Mouse (Mus musculus) limb, embryonic 11.5 days (tissue): ENCODE measurements around the gene Dera. TPM values are rescaled to one million over a fixed set of nuclear protein-coding genes. Genes with fewer than 3 reads are reported as not detected.

ENCODE experiments used
- ATAC-seq: fragments of 200-750 bp; cut with Nextera tagmentation; 2 replicates; pipeline ENCODE4 v1.8.0; 2017; ENCODE audit warnings: low read depth; ENCODE audit not compliant: insufficient number of reproducible peaks, low FRiP score, low TSS enrichment
- DNase-seq: peaks from one replicate; pipeline ENCODE4 v3.0.0-alpha.2; 2015; ENCODE audit warnings: low spot score
- H3K27ac ChIP-seq: fragments of 300-500 bp; sonication (generic); replicated peaks from 2 replicates; pipeline ENCODE4 v1.5.1; 2014; ENCODE audit warnings: low read depth, mild to moderate bottlenecking, low read length
- H3K27me3 ChIP-seq: fragments of 300-500 bp; sonication (generic); 2 replicates; pipeline ENCODE4 v1.6.1; 2014; ENCODE audit warnings: mild to moderate bottlenecking, low read length, mixed read lengths; ENCODE audit not compliant: control insufficient read depth, insufficient read depth
- H3K36me3 ChIP-seq: fragments of 300-500 bp; sonication (generic); 2 replicates; pipeline ENCODE4 v1.6.1; 2014; ENCODE audit warnings: mild to moderate bottlenecking, low read length, moderate library complexity, mixed read lengths; ENCODE audit not compliant: control insufficient read depth, insufficient read depth
- H3K4me1 ChIP-seq: fragments of 300-500 bp; sonication (generic); 2 replicates; pipeline ENCODE4 v1.6.1; 2014; ENCODE audit warnings: low read length, mixed read lengths; ENCODE audit not compliant: control insufficient read depth, insufficient read depth
- H3K4me2 ChIP-seq: fragments of 300-500 bp; sonication (generic); 2 replicates; pipeline ENCODE4 v1.6.1; 2014; ENCODE audit warnings: low read depth, mild to moderate bottlenecking, moderate library complexity; ENCODE audit not compliant: severe bottlenecking
- H3K4me3 ChIP-seq: fragments of 300-500 bp; sonication (generic); 2 replicates; pipeline ENCODE4 v1.5.1; 2014; ENCODE audit warnings: low read depth, low read length
- H3K9ac ChIP-seq: fragments of 300-500 bp; sonication (generic); 2 replicates; pipeline ENCODE4 v1.6.1; 2014; ENCODE audit warnings: mild to moderate bottlenecking, low read length
- H3K9me3 ChIP-seq: fragments of 300-500 bp; sonication (generic); 2 replicates; pipeline ENCODE4 v1.6.1; 2016; ENCODE audit warnings: low read length; ENCODE audit not compliant: control insufficient read depth
- WGBS: fragments of 180-500 bp; shearing (Covaris S2); extraction: QIAGEN DNeasy Blood & Tissue Kit; methylation state at CpG from one replicate; pipeline ENCODE4 v1.1.7; 2014; 5-methylcytosine and 5-hydroxymethylcytosine counted together
- polyA plus RNA-seq: library from polyadenylated mRNA; unstranded; fragments of >200 nt; fragmentation: Nextera tagmentation; extraction: Ambion mirVana; gene quantifications from 2 replicates; pipeline ENCODE4 v1.2.1, GENCODE M21; 2014

Dera gene
- polyA plus RNA-seq, 1 experiment from 2014 or later: 75.2 TPM

GRCm38 (mm10) chr6:137806342-137806741, 52.0 kb downstream of the Dera start:
- Histone ChIP-seq H3K9ac (no peak overlapping the region), H3K27me3 (no peaks in the 10 kb centered on the region), H3K9me3 (no peaks in the 10 kb centered on the region), H3K36me3 (no peaks in the 10 kb centered on the region), H3K4me3 (no peak overlapping the region), H3K27ac (no peak overlapping the region), H3K4me1 (peaks cover 22% of the 10 kb centered on the region), H3K4me2 (no peak overlapping the region)
- WGBS: 79% methylated on average over 3 of the region's 3 CpGs
- ATAC-seq: no peak
- DNase-seq: no peak

DNA sequence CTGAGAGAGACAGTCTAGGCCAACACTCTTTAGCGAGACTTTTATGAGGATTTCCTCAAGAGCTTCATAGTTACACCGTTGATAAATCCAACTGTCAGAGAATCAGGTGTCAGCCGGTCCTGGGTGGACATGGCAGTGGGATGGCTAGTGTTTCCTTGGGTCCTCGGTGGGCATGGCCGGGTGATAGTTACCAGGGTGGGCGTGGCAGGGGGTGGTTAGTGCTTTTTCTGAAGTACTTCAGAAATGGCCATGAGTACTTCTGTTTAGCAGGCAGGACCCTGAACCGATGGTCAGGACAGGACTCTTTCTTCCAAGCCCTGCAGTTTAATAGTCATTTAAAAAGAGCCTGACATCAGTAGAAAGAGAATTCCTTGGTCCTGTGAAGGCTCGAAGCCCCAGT, 52.5 kb downstream of the Dera start:
- no peak overlapping the region for H3K4me3 ChIP-seq
- no peaks in the 10 kb centered on the region for H3K27me3 ChIP-seq
- H3K36me3 ChIP-seq: no peaks in the 10 kb centered on the region
- no peak overlapping the region for H3K27ac ChIP-seq
- WGBS: 86% methylated on average over 8 of the region's 8 CpGs
- ATAC-seq (no peak), DNase-seq (no peak)
- no peak overlapping the region for H3K4me2 ChIP-seq
- H3K4me1 ChIP-seq: peaks cover 22% of the 10 kb centered on the region
- H3K9me3 ChIP-seq: no peaks in the 10 kb centered on the region
- no peak overlapping the region for H3K9ac ChIP-seq

GRCm38 (mm10) chr6:137807296-137807695, 53.0 kb downstream of the Dera start:
- 92% methylated on average over 6 of the region's 6 CpGs for WGBS

DNA sequence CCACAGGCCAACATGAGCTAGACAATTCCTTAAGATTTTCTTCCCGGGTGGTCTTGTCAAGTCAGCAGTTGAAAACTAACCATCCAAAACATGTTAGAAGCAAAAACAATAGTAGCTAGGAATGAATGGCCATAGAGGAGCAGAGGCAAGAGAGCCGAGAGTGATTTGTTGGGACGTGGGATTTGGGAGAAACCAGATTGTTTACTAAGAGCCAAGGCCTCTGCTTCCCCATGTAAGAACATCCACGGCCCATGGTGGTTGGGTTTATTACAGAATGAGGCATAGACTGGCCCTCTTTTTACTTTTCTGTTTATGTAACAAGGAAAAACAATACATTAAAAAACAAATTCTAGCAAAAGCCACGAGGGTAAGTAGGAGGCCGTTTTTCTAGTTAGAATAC, 54.4 kb downstream of the Dera start:
- no peak overlapping the region for H3K9ac ChIP-seq
- no peaks in the 10 kb centered on the region for H3K36me3 ChIP-seq
- DNase-seq: no peak
- no peak overlapping the region for H3K27ac ChIP-seq
- H3K4me2 ChIP-seq: no peak overlapping the region
- H3K4me3 ChIP-seq: no peak overlapping the region
- H3K9me3 ChIP-seq: no peaks in the 10 kb centered on the region
- peaks cover 17% of the 10 kb centered on the region for H3K4me1 ChIP-seq
- no peaks in the 10 kb centered on the region for H3K27me3 ChIP-seq
- WGBS: 89% methylated on average over 6 of the region's 6 CpGs
- ATAC-seq: no peak

More at GRCm38 (mm10) chr6:137807296-137807695, 53.0 kb downstream of the Dera start:
- Histone ChIP-seq H3K36me3 (no peaks in the 10 kb centered on the region), H3K4me3 (no peak overlapping the region), H3K27ac (no peak overlapping the region), H3K4me1 (peaks cover 22% of the 10 kb centered on the region), H3K27me3 (no peaks in the 10 kb centered on the region), H3K4me2 (no peak overlapping the region), H3K9me3 (no peaks in the 10 kb centered on the region), H3K9ac (no peak overlapping the region)
- ATAC-seq (no peak), DNase-seq (no peak)

DNA sequence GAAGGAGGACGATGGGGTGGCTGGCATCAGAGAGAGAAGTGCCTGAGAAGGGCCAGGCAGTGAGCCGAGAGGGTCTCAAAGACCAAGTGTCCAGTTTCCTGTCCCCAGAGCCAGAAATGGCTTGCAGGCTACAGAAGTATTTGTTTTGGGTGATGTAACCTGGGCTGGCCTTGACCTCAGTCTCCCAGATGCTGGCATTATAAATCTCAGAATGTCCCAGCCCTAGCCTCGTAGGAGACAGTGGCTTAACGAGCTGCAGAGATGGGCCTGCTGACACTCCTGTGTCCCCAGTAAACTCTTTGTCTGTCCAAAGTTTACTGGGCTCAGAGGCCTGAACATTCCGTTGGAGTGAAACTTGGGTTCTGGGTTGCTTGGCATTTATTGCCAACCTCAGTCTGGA, 55.8 kb downstream of the Dera start:
- H3K36me3 ChIP-seq: no peaks in the 10 kb centered on the region
- no peak for DNase-seq
- ATAC-seq: no peak
- no peak overlapping the region for H3K9ac ChIP-seq
- no peak overlapping the region for H3K4me3 ChIP-seq
- H3K4me2 ChIP-seq: no peak overlapping the region
- H3K27ac ChIP-seq: no peak overlapping the region
- 29% methylated on average over 5 of the region's 5 CpGs for WGBS
- H3K9me3 ChIP-seq: no peaks in the 10 kb centered on the region
- H3K27me3 ChIP-seq: no peaks in the 10 kb centered on the region
- H3K4me1 ChIP-seq: peaks cover 7% of the 10 kb centered on the region

DNA sequence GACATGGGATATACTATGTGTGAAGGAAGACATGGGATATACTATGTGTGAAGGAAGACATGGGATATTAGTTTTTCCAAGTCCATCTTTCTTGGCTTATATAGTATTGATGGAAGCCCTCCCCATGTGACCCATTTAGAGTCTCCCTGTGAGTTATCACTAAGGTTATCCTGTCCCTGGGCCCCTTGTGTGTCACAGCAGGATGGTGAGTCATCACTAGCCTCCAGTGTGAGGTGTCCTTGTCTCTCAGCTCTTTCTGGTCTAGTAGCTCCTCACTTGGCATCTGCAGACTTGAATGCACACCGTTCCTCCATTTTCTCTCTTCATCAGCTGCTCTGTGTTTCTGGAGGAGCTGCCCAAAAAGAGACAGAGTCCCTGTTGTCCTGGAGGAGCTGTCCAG, 59.7 kb downstream of the Dera start:
- H3K4me1 ChIP-seq: no peaks in the 10 kb centered on the region
- H3K4me2 ChIP-seq: no peak overlapping the region
- H3K36me3 ChIP-seq: no peaks in the 10 kb centered on the region
- no peak overlapping the region for H3K27ac ChIP-seq
- H3K9ac ChIP-seq: no peak overlapping the region
- WGBS: 100% methylated on average over 1 of the region's 1 CpGs
- ATAC-seq (no peak), DNase-seq (no peak)
- no peaks in the 10 kb centered on the region for H3K9me3 ChIP-seq
- no peaks in the 10 kb centered on the region for H3K27me3 ChIP-seq
- no peak overlapping the region for H3K4me3 ChIP-seq

DNA sequence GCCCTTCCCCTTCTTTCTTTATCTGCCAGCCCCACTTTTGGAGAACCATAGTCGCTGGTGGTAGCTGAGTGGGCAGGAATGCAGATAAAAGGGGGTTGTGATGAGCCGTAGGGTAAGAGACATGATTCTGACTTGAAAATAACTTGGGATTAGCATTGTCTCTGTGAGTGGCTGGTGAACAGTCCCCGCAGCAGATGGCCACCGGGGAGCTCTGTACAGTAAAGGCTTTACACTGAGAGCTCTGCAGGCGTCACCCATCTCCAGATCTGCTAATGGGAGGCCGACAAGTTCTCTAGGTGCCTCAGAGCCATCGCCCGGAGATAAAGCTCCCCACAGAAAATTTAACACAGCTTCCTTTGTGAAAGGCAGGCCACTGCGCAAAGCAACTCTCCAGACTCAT, 62.2 kb downstream of the Dera start:
- Histone ChIP-seq H3K4me1 (no peaks in the 10 kb centered on the region), H3K36me3 (no peaks in the 10 kb centered on the region), H3K9ac (no peak overlapping the region), H3K27me3 (no peaks in the 10 kb centered on the region), H3K9me3 (no peaks in the 10 kb centered on the region), H3K4me2 (no peak overlapping the region), H3K4me3 (no peak overlapping the region), H3K27ac (no peak overlapping the region)
- DNase-seq: no peak
- 84% methylated on average over 9 of the region's 9 CpGs for WGBS
- ATAC-seq: no peak

DNA sequence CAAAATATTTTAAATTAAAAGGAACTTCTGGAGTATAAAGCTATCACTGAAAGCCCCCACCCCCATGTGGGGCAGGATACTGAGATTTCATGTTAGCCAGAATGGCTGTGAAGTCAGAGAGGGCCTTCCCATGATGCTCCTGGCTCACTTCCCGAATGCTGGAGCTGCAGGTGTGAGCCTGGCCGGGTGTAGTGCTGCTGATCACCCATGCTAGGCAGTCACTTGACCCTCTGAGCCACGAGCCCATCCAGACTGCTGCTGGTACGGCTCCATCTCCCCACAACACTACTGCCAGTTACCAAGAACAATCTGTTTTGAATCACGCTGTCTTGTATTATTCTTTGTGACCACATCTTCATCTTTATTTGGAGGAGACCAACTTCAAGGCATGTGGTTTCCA, 68.2 kb downstream of the Dera start:
- Histone ChIP-seq H3K27me3 (no peaks in the 10 kb centered on the region), H3K4me3 (no peak overlapping the region), H3K4me1 (0 out of 2 replicates have a peak, but pooled peaks cover 3% of the 10 kb centered on the region), H3K27ac (no peak overlapping the region), H3K36me3 (no peaks in the 10 kb centered on the region), H3K4me2 (no peak overlapping the region), H3K9ac (no peak overlapping the region), H3K9me3 (no peaks in the 10 kb centered on the region)
- DNase-seq: no peak
- 66% methylated on average over 5 of the region's 5 CpGs for WGBS
- no peak; the same call in 1 of the 2 replicates for ATAC-seq
